Mouse (Mus musculus) embryo, embryonic 11.5 days (tissue): ENCODE results near the gene Hk1.

ENCODE experiments used
- DNase-seq: peaks from one replicate; pipeline ENCODE4 v3.0.0-alpha.2; 2012; ENCODE audit warnings: low read depth, low spot score

The Hk1 gene

GRCm38 (mm10) chr10:62379808-62380207, at the start of gene Hk1:
Gene Hk1, minus strand, starts transcription at chr10:62379908.
- DNase-seq = no peak

GRCm38 (mm10) chr10:62425081-62425871, 45.6 kb upstream of the Hk1 start:
- DNase-seq = no peak

GRCm38 (mm10) chr10:62422255-62422654, 42.5 kb upstream of the Hk1 start, which contains the start of gene Hkdc1:
Gene Hkdc1, minus strand, starts transcription at chr10:62422491.
- no peak for DNase-seq

GRCm38 (mm10) chr10:62421127-62421526, 41.4 kb upstream of the Hk1 start:
- DNase-seq = no peak

- DNase-seq = no peak
These were observed 40.7 kb upstream of the Hk1 start for GRCm38 (mm10) chr10:62420399-62420798.

- DNase-seq = no peak
These were observed 39.7 kb upstream of the Hk1 start for GRCm38 (mm10) chr10:62419422-62419821.

- DNase-seq = no peak
These were observed 39.2 kb upstream of the Hk1 start for GRCm38 (mm10) chr10:62418831-62419356.

- DNase-seq = no peak
These were observed 33.9 kb upstream of the Hk1 start for GRCm38 (mm10) chr10:62413606-62413982.

- no peak for DNase-seq
These were observed 33.3 kb upstream of the Hk1 start for GRCm38 (mm10) chr10:62412906-62413605.

GRCm38 (mm10) chr10:62411431-62412410, 32.0 kb upstream of the Hk1 start:
- DNase-seq = no peak

GRCm38 (mm10) chr10:62410943-62411342, 31.2 kb upstream of the Hk1 start:
- DNase-seq = peak; percentile 42

GRCm38 (mm10) chr10:62404901-62405300, 25.2 kb upstream of the Hk1 start:
- DNase-seq = no peak

GRCm38 (mm10) chr10:62401641-62402111, 22.0 kb upstream of the Hk1 start:
- no peak for DNase-seq

GRCm38 (mm10) chr10:62383011-62383410, 3.3 kb upstream of the Hk1 start:
- no peak for DNase-seq

GRCm38 (mm10) chr10:62380936-62381335, 1.2 kb upstream of the Hk1 start:
- no peak for DNase-seq

GRCm38 (mm10) chr10:62358827-62359226, 20.9 kb downstream of the Hk1 start:
- DNase-seq = no peak

- DNase-seq = no peak
These were observed 23.5 kb downstream of the Hk1 start for GRCm38 (mm10) chr10:62356105-62356730.

GRCm38 (mm10) chr10:62345147-62345546, 34.6 kb downstream of the Hk1 start:
- no peak for DNase-seq

GRCm38 (mm10) chr10:62344004-62344752, 35.5 kb downstream of the Hk1 start:
- no peak for DNase-seq

GRCm38 (mm10) chr10:62342512-62342911, 37.2 kb downstream of the Hk1 start:
- DNase-seq = no peak
